Mouse (Mus musculus): ENCODE data around the gene Syn3. TPM values are rescaled to one million over a fixed set of nuclear protein-coding genes. Genes with fewer than 3 reads are reported as not detected.
"Not testable (repeated sequence)": the region's sequence is repeated elsewhere in the genome, so short reads cannot be mapped to it uniquely, and the experiment has no call there.

The Syn3 gene
- total RNA-seq, 1 experiment from 2014 or later: 3.4 TPM

- no peak for DNase-seq
These were observed 349.5 kb downstream of the Syn3 start for GRCm38 (mm10) chr10:86149029-86149818.

- no peak for DNase-seq
These were observed 359.5 kb downstream of the Syn3 start for GRCm38 (mm10) chr10:86139061-86139681.

DNA sequence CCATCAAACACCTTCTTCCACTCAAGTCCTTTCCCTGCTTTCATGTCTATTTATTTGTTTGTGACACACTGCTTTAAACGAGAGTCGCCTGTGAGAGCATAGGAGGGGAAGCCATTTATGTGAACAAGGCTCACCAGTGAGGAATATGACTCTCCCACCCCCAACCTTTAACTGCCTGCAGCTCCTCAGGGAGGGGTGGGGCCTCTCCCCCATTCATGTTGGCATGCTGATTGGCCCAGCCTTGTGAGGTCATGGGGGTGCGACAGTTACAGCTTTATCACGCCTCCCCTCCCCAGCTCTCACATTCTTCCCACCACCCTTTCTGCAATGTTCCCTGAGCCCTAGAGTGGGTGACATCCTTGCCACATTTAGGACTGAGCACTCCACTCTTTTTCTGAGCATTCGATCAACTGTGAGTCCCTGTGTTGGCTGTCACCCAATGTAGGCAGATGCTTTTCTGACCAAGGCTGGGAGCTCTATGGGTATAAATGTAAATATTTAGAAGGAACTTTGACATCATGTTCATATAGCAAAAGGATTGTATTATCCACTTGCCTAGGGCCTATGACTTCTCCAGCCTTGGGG lies 361.0 kb downstream of the Syn3 start:
- DNase-seq: no peak

DNA sequence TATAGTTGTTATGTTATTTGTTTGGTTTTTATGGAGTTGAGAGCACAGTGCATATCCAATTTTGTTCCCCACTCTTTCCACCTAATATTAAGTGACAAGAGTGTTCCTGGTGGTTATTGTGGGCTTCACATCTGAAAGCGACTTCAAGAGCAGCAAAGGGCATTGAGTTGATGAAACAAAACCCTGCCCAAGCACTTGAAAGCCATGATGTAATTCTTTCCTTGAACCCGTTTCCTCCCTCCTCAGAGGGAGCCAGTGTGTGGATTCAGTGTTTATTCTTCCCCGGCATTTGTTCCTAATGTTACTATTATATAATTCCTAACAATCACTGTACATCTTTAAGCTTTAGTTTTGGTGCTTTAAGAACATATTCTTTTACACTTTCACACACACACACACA lies 361.6 kb downstream of the Syn3 start:
- DNase-seq: no peak

- no peak for DNase-seq
These were observed 362.4 kb downstream of the Syn3 start for GRCm38 (mm10) chr10:86136249-86136648.

- no peak for DNase-seq
These were observed 363.8 kb downstream of the Syn3 start for GRCm38 (mm10) chr10:86134848-86135247.

DNA sequence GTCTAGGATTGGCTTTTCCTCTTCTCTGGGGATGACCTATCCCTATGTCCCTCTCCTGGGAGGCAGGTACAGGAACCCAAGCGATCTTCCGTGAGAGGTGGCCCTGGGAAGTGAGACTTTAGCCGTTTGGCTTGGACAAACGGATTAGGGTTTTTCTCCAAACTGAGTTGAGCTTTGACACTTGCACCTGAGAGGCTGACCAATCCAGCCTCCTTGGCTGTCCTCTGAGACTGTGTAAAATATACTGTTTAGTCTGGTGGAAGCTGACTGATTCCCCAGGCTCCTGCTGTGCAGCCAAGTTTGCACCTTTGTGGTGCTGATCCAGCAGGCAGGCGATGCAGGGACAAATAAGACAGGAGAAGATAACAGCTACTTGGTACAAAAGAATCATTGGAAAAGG lies 364.4 kb downstream of the Syn3 start:
- DNase-seq: no peak

- no peak for DNase-seq
These were observed 366.2 kb downstream of the Syn3 start for GRCm38 (mm10) chr10:86132420-86132956.

DNA sequence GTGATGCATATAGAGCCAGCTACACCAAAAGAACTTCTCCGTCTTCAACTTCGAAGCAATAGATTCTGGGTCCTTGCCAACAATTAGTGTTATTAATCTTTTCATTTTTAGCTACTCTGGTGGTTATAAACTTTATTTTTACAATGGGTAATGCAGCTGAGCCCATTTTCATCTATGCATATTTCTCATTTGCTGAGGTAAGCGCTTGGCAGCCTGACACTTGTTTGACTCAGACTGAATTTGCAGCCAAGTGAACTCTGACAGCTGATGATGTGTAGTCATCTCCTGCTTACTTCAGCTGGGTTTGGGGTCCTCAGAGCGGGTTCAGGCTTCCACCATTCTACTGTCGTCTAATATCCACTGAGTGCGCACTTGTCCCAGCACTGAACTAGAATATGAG lies 369.6 kb downstream of the Syn3 start:
- no peak for DNase-seq

DNA sequence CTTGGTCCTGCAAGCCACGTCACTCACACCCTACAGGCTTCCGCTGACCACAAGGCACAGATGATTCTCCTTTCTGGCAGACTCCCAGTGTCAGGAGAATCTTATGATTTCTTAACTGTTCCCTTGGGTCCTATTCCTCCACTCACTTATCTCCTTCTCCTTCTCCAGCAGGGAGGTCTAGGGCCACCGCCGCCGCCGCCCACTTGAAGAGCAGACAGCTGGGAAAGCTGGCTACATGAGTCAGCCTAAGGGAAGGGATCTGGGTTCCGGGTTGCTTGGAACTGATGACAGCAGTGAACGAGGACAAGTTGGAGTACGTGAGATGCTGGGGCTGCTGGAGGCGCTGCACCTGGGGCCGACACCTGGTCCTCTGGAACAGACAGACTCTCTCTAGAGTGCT lies 372.2 kb downstream of the Syn3 start:
- no peak for DNase-seq

- DNase-seq: no peak
These were observed 373.3 kb downstream of the Syn3 start for GRCm38 (mm10) chr10:86125421-86125820.

- DNase-seq: no peak
These were observed 374.6 kb downstream of the Syn3 start for GRCm38 (mm10) chr10:86124115-86124514.

GRCm38 (mm10) chr10:86123224-86123623 lies 375.5 kb downstream of the Syn3 start:
- no peak for DNase-seq

DNA sequence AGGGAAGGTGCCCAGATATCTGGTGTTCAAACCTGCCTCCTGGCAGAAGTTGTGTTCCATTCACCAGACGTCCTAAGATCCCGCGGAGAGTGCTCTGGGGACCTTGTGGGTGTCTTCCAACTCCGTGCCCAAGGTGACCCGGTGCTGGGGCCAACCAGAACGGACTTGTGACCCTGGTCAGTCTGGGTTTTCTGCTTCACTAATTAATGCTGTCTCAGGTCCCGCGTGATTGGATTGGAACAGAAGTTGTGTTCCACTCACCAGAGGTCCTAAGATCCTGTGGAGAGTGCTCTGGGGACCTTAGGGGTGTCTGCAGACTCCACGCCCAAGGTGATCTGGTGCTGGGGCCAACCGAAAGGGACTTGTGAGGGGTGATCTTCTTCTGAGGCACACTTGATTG lies 376.2 kb downstream of the Syn3 start:
- not testable (repeated sequence) for DNase-seq

DNA sequence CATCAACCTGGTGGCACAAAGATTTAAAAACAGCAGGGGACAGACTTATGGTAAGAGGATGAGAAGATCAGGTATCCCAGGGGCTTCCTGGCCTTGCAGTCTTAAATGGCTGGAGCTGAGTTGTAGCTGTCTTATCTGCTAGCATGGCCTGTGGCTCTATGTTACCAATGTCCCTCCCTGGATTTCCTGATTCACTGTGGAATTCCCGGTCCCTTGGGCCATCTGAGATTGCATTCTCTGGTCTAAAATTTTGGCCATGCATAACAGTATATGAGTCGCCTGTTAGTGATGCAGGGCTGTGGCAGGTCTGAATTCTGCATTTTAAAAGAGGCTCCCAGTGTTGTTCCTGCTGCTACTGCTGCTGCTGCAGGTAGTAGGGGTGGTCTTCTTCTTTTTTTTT lies 382.4 kb downstream of the Syn3 start:
- DNase-seq: no peak

GRCm38 (mm10) chr10:86114431-86114848 lies 384.3 kb downstream of the Syn3 start:
- DNase-seq: no peak

GRCm38 (mm10) chr10:86108797-86109196 lies 389.9 kb downstream of the Syn3 start:
- DNase-seq: no peak

- DNase-seq: no peak
These were observed 391.0 kb downstream of the Syn3 start for GRCm38 (mm10) chr10:86107681-86108080.

- no peak for DNase-seq
These were observed 394.7 kb downstream of the Syn3 start for GRCm38 (mm10) chr10:86103976-86104375.

GRCm38 (mm10) chr10:86100281-86100851 lies 398.3 kb downstream of the Syn3 start:
- peak; percentile 38 for DNase-seq

GRCm38 (mm10) chr10:86098363-86098762 lies 400.3 kb downstream of the Syn3 start:
- DNase-seq: no peak

- no peak for DNase-seq
These were observed 405.3 kb downstream of the Syn3 start for GRCm38 (mm10) chr10:86093109-86094035.

All from adrenal gland, postnatal 25 days (tissue).